Mouse (Mus musculus): ENCODE data around the gene Slc16a13. TPM values are rescaled to one million over a fixed set of nuclear protein-coding genes. Genes with fewer than 3 reads are reported as not detected.
A peak's percentile ranks its signal among the peaks of the same experiment; 100 is the strongest.

Slc16a13 gene
- polyA plus RNA-seq, 1 experiment from 2014 or later: 14.3 TPM

DNA sequence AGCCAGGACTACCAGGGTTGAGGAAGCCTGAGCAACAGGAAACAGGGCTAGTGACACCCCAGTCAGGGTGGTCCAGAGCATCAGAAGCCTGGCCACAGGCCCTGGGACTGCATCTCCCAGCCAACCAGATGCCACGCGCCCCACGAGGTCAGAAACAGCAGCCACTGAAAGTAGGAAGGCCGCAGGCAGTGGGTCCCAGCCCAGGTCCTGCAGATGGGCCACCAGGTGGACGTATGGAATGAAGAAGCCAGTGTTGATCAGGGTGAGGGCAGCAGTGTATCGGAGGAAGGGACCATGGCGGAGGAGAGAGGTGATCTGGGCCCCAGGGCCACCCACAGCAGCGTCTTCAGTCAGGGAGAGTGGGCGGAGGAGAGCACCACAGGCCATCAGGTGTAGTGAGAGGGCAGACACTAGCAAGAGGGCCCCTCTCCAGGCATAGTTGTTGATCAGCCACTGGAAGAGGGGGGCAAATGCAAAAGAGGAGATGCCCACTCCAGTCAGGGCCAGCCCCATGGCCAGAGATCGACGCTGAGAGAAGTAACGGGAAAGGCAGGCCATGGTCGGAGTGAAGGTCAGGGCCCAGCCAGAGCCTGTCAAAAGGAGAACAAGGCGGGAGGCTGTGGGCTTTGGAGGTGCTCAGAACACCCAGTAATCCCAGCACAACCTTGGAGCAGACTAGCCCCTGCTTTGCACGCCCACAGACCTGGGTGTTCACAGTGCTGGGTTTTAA lies 2.0 kb downstream of the Slc16a13 start:
- 88% methylated on average over 15 of the region's 15 CpGs for WGBS
- Histone ChIP-seq H3K36me3 (peaks cover 6% of the 10 kb centered on the region; the same call in 1 of the 2 replicates), H3K4me1 (replicated peaks) (peaks cover 49% of the 10 kb centered on the region), H3K9ac (0 out of 2 replicates have a peak overlapping the region, but pooled peaks have one; percentile 15), H3K27me3 (peaks cover 31% of the 10 kb centered on the region), H3K9me3 (no peaks in the 10 kb centered on the region), H3K4me2 (peak overlapping the region; percentile 87), H3K4me3 (peak overlapping the region; percentile 60), H3K27ac (replicated peaks) (no peak overlapping the region)
- ATAC-seq (ENCODE audit: low FRiP score, low read depth): no peak

DNA sequence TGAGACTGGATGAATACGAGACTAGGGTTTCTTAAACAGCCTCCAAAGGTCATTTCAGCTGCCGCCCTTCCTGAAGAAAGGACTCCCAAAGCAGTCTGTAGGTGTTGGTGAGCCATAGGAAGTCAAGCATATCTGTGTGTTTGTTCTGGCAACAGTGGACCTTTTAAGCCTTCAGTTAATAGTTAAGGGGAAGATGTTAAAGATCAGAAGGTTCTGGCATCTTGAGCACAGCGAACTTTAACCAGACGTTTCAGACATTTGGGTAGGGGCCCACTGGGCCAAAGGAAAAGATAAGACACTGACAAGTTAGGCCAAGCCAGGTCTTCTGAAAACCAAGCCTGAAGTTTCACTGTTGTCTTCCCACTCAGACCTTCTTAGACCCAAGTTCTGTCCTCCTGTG lies 2.8 kb downstream of the Slc16a13 start:
- no peak for ATAC-seq (ENCODE audit: low FRiP score, low read depth)
- Histone ChIP-seq H3K4me2 (0 out of 2 replicates have a peak overlapping the region, but pooled peaks have one; percentile 87), H3K36me3 (peaks cover 6% of the 10 kb centered on the region; the same call in 1 of the 2 replicates), H3K9ac (no peak overlapping the region), H3K9me3 (no peaks in the 10 kb centered on the region), H3K27me3 (peaks cover 35% of the 10 kb centered on the region), H3K27ac (replicated peaks) (no peak overlapping the region), H3K4me3 (no peak overlapping the region), H3K4me1 (replicated peaks) (peaks cover 57% of the 10 kb centered on the region)
- WGBS: 95% methylated on average over 4 of the region's 4 CpGs

DNA sequence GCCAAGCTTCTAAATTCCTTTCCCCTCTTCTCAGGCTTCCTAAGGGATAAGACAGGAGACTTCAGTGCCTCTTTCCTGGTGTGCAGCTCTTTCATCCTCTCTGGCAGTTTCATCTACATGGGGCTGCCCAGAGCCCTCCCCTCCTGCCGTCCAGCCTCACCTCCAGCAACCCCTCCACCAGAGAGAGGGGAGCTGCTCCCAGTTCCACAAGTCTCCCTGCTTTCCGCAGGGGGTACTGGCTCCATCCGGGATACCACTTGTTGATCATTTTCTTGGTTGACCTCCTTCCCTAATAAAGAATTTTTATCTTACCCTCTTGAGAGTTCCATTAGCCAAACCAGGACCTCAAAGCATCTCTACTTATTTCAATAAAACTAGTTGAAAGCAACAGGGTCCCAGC lies 4.8 kb downstream of the Slc16a13 start:
- Histone ChIP-seq H3K4me3 (no peak overlapping the region), H3K36me3 (peaks cover 6% of the 10 kb centered on the region; the same call in 1 of the 2 replicates), H3K4me1 (replicated peaks) (peaks cover 46% of the 10 kb centered on the region), H3K27ac (replicated peaks) (no peak overlapping the region), H3K4me2 (no peak overlapping the region), H3K9ac (no peak overlapping the region), H3K27me3 (peaks cover 39% of the 10 kb centered on the region), H3K9me3 (no peaks in the 10 kb centered on the region)
- 46% methylated on average over 3 of the region's 3 CpGs for WGBS
- ATAC-seq (ENCODE audit: low FRiP score, low read depth): no peak

DNA sequence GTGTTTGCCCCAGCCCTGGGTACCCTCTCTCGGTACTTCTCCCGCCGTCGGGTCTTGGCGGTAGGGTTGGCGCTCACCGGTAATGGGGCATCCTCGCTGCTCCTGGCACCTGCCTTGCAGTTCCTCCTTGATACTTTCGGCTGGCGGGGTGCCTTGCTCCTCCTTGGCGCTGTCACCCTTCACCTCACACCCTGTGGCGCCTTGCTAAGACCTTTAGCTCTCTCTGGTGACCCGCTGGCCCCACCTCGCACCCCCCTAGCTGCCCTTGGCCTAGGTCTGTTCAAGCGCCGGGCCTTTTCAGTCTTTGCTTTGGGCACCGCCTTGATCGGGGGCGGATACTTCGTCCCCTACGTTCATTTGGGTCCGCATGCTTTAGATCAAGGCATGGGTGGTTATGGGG lies 5.6 kb downstream of the Slc16a13 start:
- H3K27me3 ChIP-seq: peaks cover 39% of the 10 kb centered on the region
- H3K9me3 ChIP-seq: no peaks in the 10 kb centered on the region
- no peak for ATAC-seq (ENCODE audit: low FRiP score, low read depth)
- H3K4me1 ChIP-seq (replicated peaks): peaks cover 46% of the 10 kb centered on the region
- H3K4me3 ChIP-seq: no peak overlapping the region
- H3K27ac ChIP-seq (replicated peaks): no peak overlapping the region
- H3K4me2 ChIP-seq: peak overlapping the region; percentile 84
- H3K36me3 ChIP-seq: peaks cover 6% of the 10 kb centered on the region; the same call in 1 of the 2 replicates
- WGBS: 11% methylated on average over 22 of the region's 22 CpGs
- no peak overlapping the region for H3K9ac ChIP-seq

DNA sequence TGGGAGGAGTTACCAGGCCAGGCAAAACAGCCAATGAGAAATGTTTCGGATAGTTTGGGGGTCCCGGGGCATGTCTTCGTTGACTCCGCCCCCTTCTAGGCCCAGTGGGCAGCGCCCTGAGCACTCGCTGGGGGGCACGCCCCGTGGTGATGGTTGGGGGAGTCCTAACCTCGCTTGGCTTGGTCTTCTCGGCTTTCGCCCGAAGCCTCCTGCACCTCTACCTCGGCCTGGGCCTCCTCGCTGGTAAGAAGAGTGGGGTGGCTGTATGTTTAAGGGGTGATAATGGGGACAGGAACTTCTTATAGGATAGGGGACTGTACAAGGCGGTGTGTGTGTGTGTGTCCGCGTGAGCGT lies 6.0 kb downstream of the Slc16a13 start:
- 5% methylated on average over 18 of the region's 18 CpGs for WGBS

DNA sequence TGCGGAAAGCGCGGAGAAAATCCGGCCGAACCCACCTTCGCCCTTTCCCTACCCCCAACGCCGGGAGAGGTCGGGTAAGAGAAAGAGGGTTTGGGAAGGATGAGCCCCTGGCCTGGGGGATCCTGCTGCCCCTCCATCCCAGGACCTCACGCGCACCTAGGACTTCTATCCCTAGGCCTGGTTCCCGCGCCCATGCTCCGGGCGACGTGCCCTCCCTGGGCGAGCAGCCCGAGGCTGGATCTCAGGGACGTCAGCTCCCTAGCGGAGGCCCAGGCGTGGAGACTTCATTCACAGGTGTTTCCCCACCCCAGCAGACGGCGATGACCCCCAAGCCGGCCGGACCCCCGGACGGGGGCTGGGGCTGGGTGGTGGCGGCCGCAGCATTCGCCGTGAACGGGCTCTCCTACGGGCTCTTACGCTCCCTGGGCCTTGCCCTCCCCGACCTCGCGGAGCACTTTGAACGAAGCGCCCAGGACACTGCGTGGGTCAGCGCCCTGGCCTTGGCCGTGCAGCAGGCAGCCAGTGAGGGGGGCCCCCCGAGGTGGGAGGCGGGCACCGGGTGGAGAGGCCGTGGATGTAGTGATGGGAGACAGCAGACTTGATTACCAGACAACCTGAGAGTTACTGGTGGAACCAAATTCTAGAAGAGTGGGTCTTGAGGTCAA lies 6.5 kb downstream of the Slc16a13 start:
- H3K27me3 ChIP-seq: peaks cover 39% of the 10 kb centered on the region
- H3K9me3 ChIP-seq: no peaks in the 10 kb centered on the region
- H3K4me2 ChIP-seq: peak overlapping the region; percentile 84
- peak overlapping the region; percentile 44 for H3K9ac ChIP-seq
- under 1% methylated on average over 46 of the region's 46 CpGs for WGBS
- H3K36me3 ChIP-seq: peaks cover 6% of the 10 kb centered on the region; the same call in 1 of the 2 replicates
- peak; percentile 57 for ATAC-seq (ENCODE audit: low FRiP score, low read depth)
- H3K27ac ChIP-seq (replicated peaks): no peak overlapping the region
- peak overlapping the region; percentile 42 for H3K4me3 ChIP-seq
- peaks cover 38% of the 10 kb centered on the region for H3K4me1 ChIP-seq (replicated peaks)

More for the DNA sequence above, 6.0 kb downstream of the Slc16a13 start:
- Histone ChIP-seq H3K9me3 (no peaks in the 10 kb centered on the region), H3K9ac (no peak overlapping the region), H3K4me1 (replicated peaks) (peaks cover 43% of the 10 kb centered on the region), H3K36me3 (peaks cover 6% of the 10 kb centered on the region; the same call in 1 of the 2 replicates), H3K4me2 (peak overlapping the region; percentile 84), H3K27ac (replicated peaks) (no peak overlapping the region), H3K4me3 (peak overlapping the region; percentile 42), H3K27me3 (peaks cover 39% of the 10 kb centered on the region)
- peak; percentile 32; the same call in 1 of the 2 replicates for ATAC-seq (ENCODE audit: low FRiP score, low read depth)

DNA sequence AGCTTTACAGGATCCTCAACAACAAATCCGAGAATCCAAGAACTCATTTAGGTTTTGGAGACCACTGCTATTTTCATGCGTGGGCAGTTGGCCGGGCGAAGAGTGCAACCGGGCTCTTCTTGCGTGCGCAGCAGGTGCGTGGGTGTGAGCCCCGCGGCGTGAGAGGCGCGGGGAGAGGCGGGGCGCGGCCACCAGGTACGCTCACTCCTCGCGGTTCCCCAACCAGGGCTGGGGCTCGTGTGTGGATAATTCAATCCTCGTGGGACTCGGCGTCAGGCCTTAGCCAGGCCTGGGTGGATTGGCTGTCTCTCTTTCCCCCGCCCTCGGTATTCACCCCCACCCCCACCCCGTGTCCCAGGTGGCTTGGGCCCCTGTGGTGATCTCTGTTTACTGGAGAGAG lies 7.1 kb downstream of the Slc16a13 start:
- Histone ChIP-seq H3K27me3 (peaks cover 39% of the 10 kb centered on the region), H3K27ac (replicated peaks) (no peak overlapping the region), H3K4me2 (peak overlapping the region; percentile 84), H3K4me3 (peak overlapping the region; percentile 42), H3K9ac (peak overlapping the region; percentile 44), H3K36me3 (peaks cover 6% of the 10 kb centered on the region; the same call in 1 of the 2 replicates), H3K4me1 (replicated peaks) (peaks cover 32% of the 10 kb centered on the region), H3K9me3 (no peaks in the 10 kb centered on the region)
- WGBS: 8% methylated on average over 23 of the region's 26 CpGs
- ATAC-seq (ENCODE audit: low FRiP score, low read depth): peak; percentile 17; the same call in 1 of the 2 replicates

DNA sequence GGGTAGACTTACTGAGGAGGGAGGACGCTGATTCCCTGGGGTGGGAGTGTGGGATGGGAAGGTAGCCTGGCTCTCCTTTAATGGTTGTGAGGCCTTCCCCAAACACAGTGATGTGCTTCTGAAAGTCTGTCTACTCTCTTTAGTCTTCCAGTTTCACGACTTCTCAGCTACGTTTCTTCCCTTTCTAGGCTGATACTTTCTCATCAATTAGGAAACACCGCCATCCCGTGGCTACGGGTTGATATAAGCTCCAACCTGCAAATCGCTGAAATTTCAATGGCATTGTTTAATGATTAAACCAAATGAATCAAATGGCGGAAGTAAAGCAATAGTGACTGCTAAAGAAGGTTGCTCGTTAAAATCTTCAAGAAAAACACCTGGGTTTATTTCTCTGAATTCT lies 8.0 kb downstream of the Slc16a13 start:
- Histone ChIP-seq H3K27ac (replicated peaks) (no peak overlapping the region), H3K4me3 (no peak overlapping the region), H3K9ac (no peak overlapping the region), H3K4me2 (peak overlapping the region; percentile 84; the same call in 1 of the 2 replicates), H3K27me3 (peaks cover 39% of the 10 kb centered on the region), H3K36me3 (peaks cover 6% of the 10 kb centered on the region; the same call in 1 of the 2 replicates), H3K9me3 (no peaks in the 10 kb centered on the region), H3K4me1 (replicated peaks) (peaks cover 26% of the 10 kb centered on the region)
- 9% methylated on average over 9 of the region's 9 CpGs for WGBS
- ATAC-seq (ENCODE audit: low FRiP score, low read depth): no peak

DNA sequence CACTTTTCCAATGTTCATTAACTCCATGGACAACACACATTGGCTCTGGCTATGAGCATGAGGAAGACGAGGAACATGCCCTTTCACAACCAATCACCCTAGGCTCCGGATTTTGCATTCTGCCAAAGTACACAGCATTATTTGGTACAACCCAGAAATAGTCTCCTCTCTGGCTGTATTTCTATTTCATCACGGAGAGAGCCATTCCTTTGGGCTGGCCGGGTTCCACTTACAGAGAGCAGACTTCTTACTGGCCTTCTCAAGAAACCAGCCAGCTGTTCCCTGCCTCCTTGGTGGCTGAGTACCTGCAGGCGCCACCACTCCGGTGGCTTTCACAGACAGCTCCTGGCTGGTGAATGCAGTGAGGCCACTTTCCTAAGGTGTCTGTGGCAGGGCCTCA lies 8.4 kb downstream of the Slc16a13 start, which contains the start of gene Slc16a11:
Slc16a11 (plus strand) TSS at position 330 of the 400 bp plus-strand sequence.
- WGBS: 58% methylated on average over 6 of the region's 6 CpGs
- Histone ChIP-seq H3K4me3 (peak within 1 kb of the TSS; percentile 42), H3K36me3 (peaks cover 6% of the 10 kb centered on the region; the same call in 1 of the 2 replicates), H3K9ac (peak within 1 kb of the TSS; percentile 44), H3K4me2 (peak within 1 kb of the TSS; percentile 84), H3K4me1 (replicated peaks) (peaks cover 26% of the 10 kb centered on the region), H3K27me3 (peaks cover 39% of the 10 kb centered on the region), H3K27ac (replicated peaks) (no peak within 1 kb of the TSS), H3K9me3 (no peaks in the 10 kb centered on the region)
- no peak for ATAC-seq (ENCODE audit: low FRiP score, low read depth)

DNA sequence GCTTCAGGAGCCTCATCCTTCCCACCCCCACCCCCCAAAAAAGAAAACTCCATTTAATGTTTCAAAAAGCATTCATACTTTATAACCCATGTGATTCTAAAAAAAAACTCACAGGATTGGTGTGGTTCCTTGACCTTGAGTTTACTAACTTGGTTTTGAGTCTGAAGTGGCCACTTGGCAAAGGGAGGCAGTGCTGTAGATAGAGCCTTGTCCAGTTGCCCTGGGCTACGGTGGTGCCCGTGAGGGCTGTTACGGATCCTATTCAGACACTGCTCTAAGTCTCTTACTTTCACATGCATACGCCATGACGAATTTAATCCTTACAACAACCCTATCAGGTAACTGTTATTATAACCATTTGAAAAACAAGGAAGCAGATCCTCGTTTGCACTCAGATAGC lies 8.9 kb downstream of the Slc16a13 start:
- peaks cover 37% of the 10 kb centered on the region for H3K27me3 ChIP-seq
- peaks cover 2% of the 10 kb centered on the region; the same call in 1 of the 2 replicates for H3K36me3 ChIP-seq
- no peak overlapping the region for H3K9ac ChIP-seq
- no peak overlapping the region for H3K4me3 ChIP-seq
- ATAC-seq (ENCODE audit: low FRiP score, low read depth): no peak
- WGBS: 78% methylated on average over 6 of the region's 6 CpGs
- peaks cover 26% of the 10 kb centered on the region for H3K4me1 ChIP-seq (replicated peaks)
- no peak overlapping the region for H3K4me2 ChIP-seq
- no peaks in the 10 kb centered on the region for H3K9me3 ChIP-seq
- H3K27ac ChIP-seq (replicated peaks): no peak overlapping the region

DNA sequence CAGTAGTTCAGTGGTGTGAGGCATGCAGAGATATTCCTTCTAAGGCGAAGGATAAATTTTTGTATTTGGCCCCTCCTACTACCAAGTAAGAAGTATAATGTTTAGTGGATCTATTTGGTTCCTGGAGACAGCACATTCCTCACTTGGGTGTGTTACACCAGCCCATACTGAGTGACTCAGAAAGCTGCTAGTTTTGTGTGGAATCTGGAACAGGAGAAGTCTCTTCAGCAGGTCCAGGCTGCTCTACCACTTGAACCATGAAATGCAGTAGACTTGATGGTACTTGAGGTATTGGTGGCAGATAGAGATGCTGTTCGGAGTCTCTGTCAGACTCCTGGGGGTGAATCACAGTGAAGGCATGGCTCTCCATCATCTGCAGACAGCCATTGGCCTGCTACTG lies 10.2 kb downstream of the Slc16a13 start:
- Histone ChIP-seq H3K9ac (no peak overlapping the region), H3K27ac (replicated peaks) (no peak overlapping the region), H3K9me3 (no peaks in the 10 kb centered on the region), H3K36me3 (no peaks in the 10 kb centered on the region), H3K4me3 (no peak overlapping the region), H3K4me2 (no peak overlapping the region), H3K27me3 (peaks cover 24% of the 10 kb centered on the region), H3K4me1 (replicated peaks) (peaks cover 26% of the 10 kb centered on the region)
- ATAC-seq (ENCODE audit: low FRiP score, low read depth): no peak
- WGBS: 94% methylated on average over 2 of the region's 2 CpGs

Measured in hindbrain, embryonic 15.5 days (tissue).